Mouse (Mus musculus) cortical plate, adult 2 months (tissue): ENCODE results near the gene H2-M11.

Experiments
- CTCF ChIP-seq: fragments of 200-500 bp; IDR thresholded peaks from 2 replicates; pipeline ENCODE4 v1.5.1; 2011; ENCODE audit warnings: mild to moderate bottlenecking, control low read depth, low read length; ENCODE audit not compliant: insufficient read depth; ENCODE audit errors: extremely low read depth
- POLR2A ChIP-seq: fragments of 200-500 bp; IDR thresholded peaks from 2 replicates; pipeline ENCODE4 v1.6.1; 2011; ENCODE audit warnings: mild to moderate bottlenecking, low read length, control low read depth; ENCODE audit not compliant: insufficient read depth; ENCODE audit errors: extremely low read depth

DNA sequence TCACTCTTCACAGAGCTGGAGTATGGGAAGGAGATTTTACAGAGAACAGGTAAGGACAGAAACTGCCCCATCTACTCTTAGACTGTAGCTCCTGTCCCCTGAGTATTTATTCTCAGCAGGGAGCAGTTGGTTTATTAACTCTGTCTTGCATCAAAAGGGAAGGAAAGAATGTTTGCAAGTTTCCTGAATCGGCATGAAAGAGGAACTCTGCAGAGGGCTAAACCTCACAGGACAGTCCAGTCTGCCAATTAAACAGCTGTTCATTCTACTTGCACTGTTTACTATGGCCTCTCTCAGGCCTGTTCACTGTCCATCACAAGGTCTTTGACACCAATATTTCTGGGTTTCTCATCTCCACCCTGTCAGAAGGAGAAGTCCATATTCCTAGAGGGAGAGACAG lies 46.4 kb upstream of the H2-M11 start:
- no peak for TF ChIP-seq POLR2A
- no peak for TF ChIP-seq CTCF
